Mouse (Mus musculus) cerebellum, postnatal 14 days (tissue): ENCODE measurements around the gene Zbtb32.
A peak's percentile ranks its signal among the peaks of the same experiment; 100 is the strongest.

ENCODE experiments used
- DNase-seq, 2 experiments: peaks; one replicate each; pipeline ENCODE4 v3.0.0; 2021; ENCODE audit warnings: mixed read lengths in 2 of 2

The Zbtb32 gene

DNA sequence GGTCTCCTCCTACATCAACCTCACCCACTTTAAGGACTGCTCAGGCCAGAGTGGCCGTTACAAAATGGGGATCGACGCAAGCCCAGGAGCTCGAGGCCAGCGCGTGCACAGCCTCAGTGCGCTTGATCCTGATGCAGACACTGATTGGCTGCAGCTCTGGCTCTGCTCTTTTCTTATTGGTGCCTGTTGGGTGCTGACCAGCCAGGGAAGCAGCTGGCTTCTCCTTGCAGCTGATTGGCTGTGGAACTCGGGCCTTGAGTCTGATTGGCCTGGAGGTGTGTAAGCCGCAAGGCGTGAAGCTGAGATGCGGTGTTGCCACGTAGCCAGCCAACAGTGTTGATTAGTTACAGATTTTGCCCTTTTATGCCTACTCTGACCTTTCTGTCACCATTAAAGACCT lies at the start of gene Zbtb32:
Zbtb32 (minus strand) TSS at position 124 of the 400 bp plus-strand sequence.
- no peak for DNase-seq

GRCm38 (mm10) chr7:30639083-30639482 lies 40.4 kb upstream of the Zbtb32 start:
- no peak for DNase-seq

- no peak for DNase-seq
Observed at GRCm38 (mm10) chr7:30636395-30636794, 37.7 kb upstream of the Zbtb32 start.

GRCm38 (mm10) chr7:30635752-30636151 lies 37.0 kb upstream of the Zbtb32 start, which contains the start of gene Etv2:
Etv2 (minus strand) TSS chr7:30635852.
- no peak for DNase-seq

DNA sequence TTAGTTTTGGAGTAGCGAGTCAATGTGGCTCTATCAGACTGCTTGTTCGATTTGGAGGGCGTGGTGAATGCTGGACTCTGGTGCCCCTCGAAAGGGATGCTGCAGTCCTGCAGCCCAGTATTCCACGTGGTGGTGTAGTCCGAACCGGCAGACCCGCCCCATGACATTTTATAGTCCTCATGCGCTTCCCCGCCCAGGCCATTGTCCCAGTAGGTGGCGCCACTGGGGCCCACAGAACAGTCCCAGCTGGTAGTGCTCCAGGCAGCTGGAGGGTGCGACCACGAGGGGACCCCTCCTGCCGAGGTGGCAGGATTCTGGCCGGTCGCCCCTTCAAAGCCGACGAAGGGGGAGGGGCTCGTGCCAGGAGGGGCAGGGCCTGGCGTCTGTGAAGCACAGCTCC lies 35.9 kb upstream of the Zbtb32 start:
- peak; percentile 50 to 81 for DNase-seq

GRCm38 (mm10) chr7:30633762-30634412 lies 35.2 kb upstream of the Zbtb32 start:
- DNase-seq = no peak

GRCm38 (mm10) chr7:30629013-30629412 lies 30.3 kb upstream of the Zbtb32 start:
- no peak for DNase-seq

DNA sequence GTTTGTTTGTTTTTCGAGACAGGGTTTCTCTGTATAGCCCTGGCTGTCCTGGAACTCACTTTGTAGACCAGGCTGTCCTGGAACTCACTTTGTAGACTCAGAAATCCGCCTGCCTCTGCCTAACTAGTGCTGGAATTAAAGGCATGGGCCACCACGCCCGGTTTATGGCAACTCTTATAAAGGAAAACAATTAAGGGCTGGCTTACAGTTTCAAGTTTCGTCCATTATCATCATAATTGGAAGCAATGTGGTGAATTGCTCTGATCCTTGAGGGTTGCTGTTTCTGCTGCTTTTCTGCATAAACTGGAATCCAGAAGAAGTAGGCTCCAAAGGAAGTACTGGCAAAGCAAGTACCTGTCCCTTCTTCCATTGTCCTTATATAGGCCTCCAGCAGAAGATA lies 27.9 kb upstream of the Zbtb32 start:
- DNase-seq = no peak

DNA sequence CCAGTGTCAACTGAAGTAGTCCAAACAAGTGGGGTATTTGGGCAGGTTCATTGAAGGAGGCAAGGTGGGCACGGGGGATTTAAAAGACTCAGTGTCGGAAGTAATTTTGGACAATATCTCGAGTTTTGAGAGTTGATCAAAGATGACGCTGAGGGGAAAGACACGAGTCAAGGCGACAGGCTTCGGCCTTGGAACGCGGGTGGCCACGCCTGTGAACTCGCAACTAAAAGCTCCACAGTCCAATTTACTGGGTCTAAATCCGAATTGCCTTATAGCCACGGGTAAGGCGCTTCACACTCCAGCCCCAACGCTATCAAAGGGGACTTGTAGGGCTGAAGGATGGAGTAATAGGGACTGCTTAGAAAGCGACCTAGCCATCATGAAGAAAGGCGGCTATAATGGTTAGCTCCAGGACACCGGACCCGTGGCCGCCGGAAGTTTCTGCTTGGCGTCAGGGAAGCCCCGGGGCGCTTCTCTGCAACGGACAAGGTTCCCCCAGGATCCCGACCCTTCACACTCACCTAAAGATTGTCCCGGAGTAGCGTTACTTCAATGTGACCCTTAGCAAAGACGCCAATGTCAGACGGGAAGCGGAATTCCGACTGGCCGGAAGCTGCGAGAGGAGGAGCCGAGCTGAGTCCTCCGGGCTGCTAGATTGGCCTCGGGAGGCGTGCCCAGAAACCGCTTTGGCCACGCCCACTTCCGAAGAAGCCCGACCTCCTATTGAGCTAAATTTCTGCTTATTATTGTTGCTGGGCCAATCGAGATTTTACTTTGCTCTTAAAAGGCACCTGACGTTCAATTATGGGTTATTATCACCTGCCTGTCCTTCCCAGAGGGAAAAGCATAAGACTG lies 27.0 kb upstream of the Zbtb32 start, which contains the start of gene Cox6b1:
Cox6b1 (minus strand) TSS at position 622 of the 855 bp plus-strand sequence.
- peak; percentile 89 to 91 for DNase-seq

- peak; percentile 39 to 70 for DNase-seq
Observed at GRCm38 (mm10) chr7:30619202-30619601, 20.5 kb upstream of the Zbtb32 start.

DNA sequence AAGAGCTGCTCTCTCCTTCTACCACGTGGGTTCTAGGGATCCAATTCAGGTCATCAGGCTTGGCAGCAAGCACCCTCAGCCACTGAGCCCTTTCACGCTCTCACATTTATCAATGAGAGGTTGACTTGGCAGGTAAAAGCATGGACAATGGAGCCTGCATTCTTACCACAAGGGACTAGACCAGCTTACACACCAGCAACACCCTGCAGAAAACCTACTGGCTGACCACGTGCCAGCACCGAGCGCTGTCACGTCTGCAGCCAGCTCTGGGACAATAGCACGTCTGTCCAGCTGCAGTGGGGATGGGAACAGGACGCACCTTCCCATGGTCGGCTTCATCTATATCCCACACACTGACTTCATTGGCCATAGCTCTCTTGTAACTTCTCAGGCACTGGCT lies 19.9 kb upstream of the Zbtb32 start:
- no peak for DNase-seq

DNA sequence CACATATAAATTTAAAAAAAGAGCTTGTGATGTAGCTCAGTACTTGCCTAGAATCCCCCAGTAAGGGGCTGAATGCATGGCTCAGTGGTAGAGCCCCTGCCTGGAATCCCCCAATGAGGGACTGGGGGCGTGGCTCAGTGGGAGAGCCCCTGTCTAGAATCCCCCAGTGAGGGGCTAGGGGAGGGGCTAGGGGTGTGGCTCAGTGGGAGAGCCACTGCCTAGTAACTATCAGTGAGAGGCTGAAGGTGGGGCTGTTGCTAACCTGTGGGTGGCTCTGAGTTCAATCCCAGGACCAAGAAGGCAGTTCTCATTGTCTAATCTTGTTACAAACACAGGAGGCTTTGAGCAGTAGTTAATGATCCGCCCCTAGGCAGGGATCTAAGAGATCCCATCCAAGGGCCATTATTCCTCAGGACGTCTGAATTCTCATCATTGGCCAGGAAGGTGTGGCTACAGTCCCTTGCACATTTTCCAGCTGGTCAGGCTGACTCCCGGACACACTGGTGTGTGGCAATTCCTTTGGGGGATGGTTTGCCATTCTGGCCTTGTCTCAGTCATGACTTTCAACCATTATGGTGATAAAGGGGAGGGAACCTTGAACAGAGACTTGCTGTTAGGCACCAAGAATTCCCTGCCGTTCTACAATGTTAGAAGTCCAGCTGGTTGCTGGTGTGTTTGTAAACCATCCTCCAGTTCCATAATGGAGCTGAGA lies 16.5 kb upstream of the Zbtb32 start:
- DNase-seq = no peak

DNA sequence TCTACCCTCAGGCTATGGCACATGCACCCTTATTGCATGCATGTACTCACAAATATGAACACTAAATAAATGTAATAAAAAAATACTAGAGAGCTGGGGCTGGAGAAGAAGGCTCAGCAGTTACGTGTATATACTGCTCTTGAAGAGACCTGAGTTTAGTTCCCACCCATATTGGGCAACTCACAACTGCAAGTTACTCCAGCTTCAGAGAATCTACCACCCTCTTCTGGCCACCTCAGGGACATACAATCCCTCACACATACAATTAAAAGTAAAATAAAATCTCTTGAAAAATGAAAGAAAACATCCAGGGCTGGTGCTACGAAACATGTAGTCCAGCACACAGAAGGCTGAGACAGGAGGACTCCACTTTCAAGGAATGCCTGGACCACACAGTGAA lies 15.7 kb upstream of the Zbtb32 start:
- no peak for DNase-seq

DNA sequence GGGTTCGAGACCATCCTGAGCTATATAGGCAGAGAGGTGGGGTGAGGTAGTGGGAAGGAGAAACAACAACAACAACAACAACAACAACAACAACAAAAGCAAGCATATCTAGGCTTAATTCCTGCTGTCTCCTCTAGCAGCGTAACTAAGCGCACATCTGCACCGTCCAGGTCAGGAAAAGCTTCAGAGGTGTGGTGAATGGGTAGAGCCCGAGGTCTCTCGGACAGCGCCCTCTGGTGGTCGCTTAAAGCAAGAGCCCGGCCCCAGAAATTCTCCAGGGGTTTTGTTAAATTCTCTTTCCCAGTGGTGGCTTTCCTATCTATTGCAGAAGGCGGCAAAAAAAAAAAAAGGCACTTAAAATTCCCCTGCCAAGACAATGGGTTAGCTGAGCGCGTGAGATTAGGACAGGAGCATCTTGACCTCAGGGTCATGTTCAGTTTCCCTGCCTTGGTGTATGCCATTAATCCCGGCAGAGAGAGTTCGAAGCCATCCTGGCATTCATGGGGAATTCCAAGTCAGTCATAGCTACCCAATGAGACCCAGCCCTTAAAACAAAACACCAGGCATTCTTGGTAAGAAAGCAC lies 14.9 kb upstream of the Zbtb32 start:
- DNase-seq = peak; percentile 73 to 83

- no peak for DNase-seq
Observed at GRCm38 (mm10) chr7:30612654-30613402, 14.1 kb upstream of the Zbtb32 start, which contains the start of gene Upk1a. Upk1a (minus strand) TSS chr7:30612847.

- no peak for DNase-seq
Observed at GRCm38 (mm10) chr7:30610043-30610442, 11.3 kb upstream of the Zbtb32 start.

DNA sequence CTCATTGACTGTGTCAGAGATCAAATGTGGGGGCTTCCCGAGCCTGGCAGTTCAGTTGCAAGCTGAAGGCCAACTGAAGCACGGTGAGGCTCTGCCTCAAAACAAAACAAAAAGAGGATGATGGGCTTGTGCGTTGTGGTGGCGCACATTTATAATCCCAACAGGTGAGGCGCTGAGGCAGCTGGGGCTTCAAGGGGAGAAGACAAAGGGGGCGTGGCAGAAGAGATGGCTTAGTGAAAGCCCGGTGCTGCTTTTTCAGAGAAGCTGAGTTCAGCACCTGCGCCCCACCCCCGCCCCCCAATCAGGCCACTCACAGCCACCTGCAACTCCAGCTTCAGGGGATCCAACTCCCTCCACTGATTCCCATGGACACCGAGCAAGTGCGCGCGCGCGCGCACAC lies 9.8 kb upstream of the Zbtb32 start:
- DNase-seq = no peak

- peak; percentile 73 to 83 for DNase-seq
Observed at GRCm38 (mm10) chr7:30607706-30608309, 9.1 kb upstream of the Zbtb32 start.

DNA sequence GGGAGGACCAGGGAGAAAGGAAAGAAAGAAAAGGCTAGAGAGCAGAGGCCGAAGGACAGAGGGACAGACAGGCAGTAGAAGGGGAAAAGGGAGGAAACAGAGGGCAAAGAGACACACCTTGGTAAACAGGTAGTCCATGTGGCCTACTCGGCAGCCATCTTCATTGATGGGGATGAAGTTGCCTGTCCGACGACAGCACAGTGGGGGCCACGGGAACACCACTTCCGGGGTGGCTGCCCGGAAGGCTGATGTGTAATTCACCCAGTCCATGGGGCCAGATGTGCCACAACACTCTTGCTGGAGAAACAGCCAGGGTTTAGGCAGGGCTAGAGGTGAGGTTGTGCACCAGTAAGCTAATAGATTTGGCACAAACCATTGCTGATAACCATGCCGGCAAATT lies 6.2 kb upstream of the Zbtb32 start:
- DNase-seq = no peak

DNA sequence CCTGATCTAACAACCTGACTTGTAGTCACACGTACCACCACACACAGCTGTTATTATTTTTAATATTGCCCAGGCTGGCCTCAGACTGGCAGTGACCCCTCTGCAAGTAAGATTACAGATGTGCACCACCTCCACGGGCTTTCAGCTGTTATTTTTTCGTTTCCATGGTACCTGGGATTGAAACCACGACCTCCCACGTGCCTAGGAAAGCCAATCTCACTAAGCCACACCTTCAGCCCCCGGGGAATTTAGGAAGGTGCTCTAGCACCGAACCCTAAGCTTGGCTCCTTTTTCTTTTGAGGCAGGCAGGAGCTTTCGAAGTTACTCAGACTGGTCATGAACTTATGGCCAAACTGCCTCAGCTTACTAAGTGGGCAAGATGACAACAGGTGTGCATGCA lies 5.7 kb upstream of the Zbtb32 start:
- DNase-seq = no peak

- DNase-seq = no peak
Observed at GRCm38 (mm10) chr7:30602583-30602982, 3.9 kb upstream of the Zbtb32 start.

DNA sequence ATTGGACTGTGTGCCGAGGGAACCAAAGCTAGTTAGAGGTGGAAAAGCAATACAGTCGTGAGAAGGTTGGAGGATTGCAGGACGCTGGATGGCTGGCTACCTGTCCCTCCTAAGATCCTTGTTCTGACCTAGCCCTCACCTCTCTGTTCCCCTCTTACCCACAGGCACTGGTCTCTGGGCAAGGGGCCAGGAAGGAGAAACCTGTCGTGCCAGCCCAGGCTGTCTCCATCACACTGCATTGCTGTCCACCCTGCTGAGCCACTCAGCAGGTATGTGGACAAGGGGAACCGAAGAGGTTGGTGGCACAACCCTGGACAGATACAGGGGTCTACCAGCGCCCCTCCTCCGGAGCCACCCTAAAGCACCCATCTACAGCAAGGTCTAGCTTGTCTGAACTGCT lies 1.9 kb upstream of the Zbtb32 start:
- DNase-seq = peak; percentile 46 to 50
